Mouse (Mus musculus) urinary bladder, postnatal 25 days (tissue): ENCODE measurements around the gene Foxg1.

ENCODE experiments used
- DNase-seq: peaks from one replicate; pipeline ENCODE4 v3.0.0; 2022; ENCODE audit warnings: low spot score

Foxg1 gene

GRCm38 (mm10) chr12:49382565-49383520 is at the start of gene Foxg1:
Foxg1 (plus strand) TSS chr12:49382660.
- no peak for DNase-seq

- no peak for DNase-seq
Measured at GRCm38 (mm10) chr12:49349697-49350096, 32.8 kb upstream of the Foxg1 start.

GRCm38 (mm10) chr12:49368931-49369330 is 13.5 kb upstream of the Foxg1 start:
- no peak for DNase-seq

- no peak for DNase-seq
Measured at GRCm38 (mm10) chr12:49372170-49372569, 10.3 kb upstream of the Foxg1 start.

GRCm38 (mm10) chr12:49373176-49373575 is 9.3 kb upstream of the Foxg1 start:
- DNase-seq: no peak

GRCm38 (mm10) chr12:49373821-49374605 is 8.4 kb upstream of the Foxg1 start:
- DNase-seq: no peak

- no peak for DNase-seq
Measured at GRCm38 (mm10) chr12:49374606-49374995, 7.9 kb upstream of the Foxg1 start.

- DNase-seq: no peak
Measured at GRCm38 (mm10) chr12:49375427-49376317, 6.8 kb upstream of the Foxg1 start.

GRCm38 (mm10) chr12:49376318-49376992 is 6.0 kb upstream of the Foxg1 start:
- DNase-seq: no peak

- DNase-seq: no peak
Measured at GRCm38 (mm10) chr12:49377281-49377970, 5.0 kb upstream of the Foxg1 start.

GRCm38 (mm10) chr12:49378920-49379319 is 3.5 kb upstream of the Foxg1 start:
- DNase-seq: no peak

GRCm38 (mm10) chr12:49379446-49379845 is 3.0 kb upstream of the Foxg1 start:
- no peak for DNase-seq

- no peak for DNase-seq
Measured at GRCm38 (mm10) chr12:49380442-49380841, 2.0 kb upstream of the Foxg1 start.

- no peak for DNase-seq
Measured at GRCm38 (mm10) chr12:49381031-49381525, 1.4 kb upstream of the Foxg1 start.

- DNase-seq: no peak
Measured at GRCm38 (mm10) chr12:49381721-49382365, 617 bp upstream of the Foxg1 start.

- DNase-seq: no peak
Measured at GRCm38 (mm10) chr12:49383521-49384133, 1.2 kb downstream of the Foxg1 start.

- no peak for DNase-seq
Measured at GRCm38 (mm10) chr12:49384295-49384875, 1.9 kb downstream of the Foxg1 start.

- no peak for DNase-seq
Measured at GRCm38 (mm10) chr12:49384876-49385630, 2.6 kb downstream of the Foxg1 start, which contains the start of gene Gm43517. Gm43517 (plus strand) TSS chr12:49385174.
